Mouse (Mus musculus): ENCODE data around the gene Tmem269. TPM values are rescaled to one million over a fixed set of nuclear protein-coding genes. Genes with fewer than 3 reads are reported as not detected.

The Tmem269 gene
- polyA plus RNA-seq, 1 experiment from 2014 or later, result not detected

DNA sequence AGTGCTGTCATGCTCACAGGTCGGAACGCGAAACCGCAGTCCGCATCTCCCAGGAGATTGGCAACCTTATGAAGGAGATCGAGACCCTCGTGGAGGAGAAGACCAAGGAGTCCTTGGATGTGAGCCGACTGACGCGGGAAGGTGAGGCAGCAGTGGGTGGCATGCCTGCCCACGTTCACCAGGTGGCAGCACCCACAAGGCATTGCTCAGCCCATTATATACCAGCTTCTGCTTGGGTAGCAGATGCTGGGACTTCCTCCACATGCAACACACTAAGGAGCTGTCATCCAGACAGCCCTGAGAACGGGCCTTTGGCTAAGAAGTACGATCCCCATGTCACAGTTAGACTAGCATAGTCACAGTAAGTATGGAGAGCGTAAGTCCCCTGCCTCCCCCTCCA lies 23.6 kb upstream of the Tmem269 start:
- no peak overlapping the region for H3K4me2 ChIP-seq (ENCODE audit: low read depth, low read length)
- H3K9ac ChIP-seq (ENCODE audit: low read length), result no peak overlapping the region
- peaks cover 13% of the 10 kb centered on the region for H3K36me3 ChIP-seq (ENCODE audit: control insufficient read depth, insufficient read depth, low read length)
- no peak overlapping the region for H3K27ac ChIP-seq (ENCODE audit: low read length)
- H3K9me3 ChIP-seq (ENCODE audit: control insufficient read depth, low read length), result no peaks in the 10 kb centered on the region
- peaks cover 18% of the 10 kb centered on the region for H3K4me1 ChIP-seq (replicated peaks; ENCODE audit: control insufficient read depth, insufficient read depth, low read length)
- no peaks in the 10 kb centered on the region for H3K27me3 ChIP-seq (ENCODE audit: control insufficient read depth, insufficient read depth, low read depth, low read length)
- WGBS, result 85% methylated on average over 14 of the region's 14 CpGs
- no peak for ATAC-seq (ENCODE audit: low read depth)
- H3K4me3 ChIP-seq (ENCODE audit: low read length), result no peak overlapping the region

DNA sequence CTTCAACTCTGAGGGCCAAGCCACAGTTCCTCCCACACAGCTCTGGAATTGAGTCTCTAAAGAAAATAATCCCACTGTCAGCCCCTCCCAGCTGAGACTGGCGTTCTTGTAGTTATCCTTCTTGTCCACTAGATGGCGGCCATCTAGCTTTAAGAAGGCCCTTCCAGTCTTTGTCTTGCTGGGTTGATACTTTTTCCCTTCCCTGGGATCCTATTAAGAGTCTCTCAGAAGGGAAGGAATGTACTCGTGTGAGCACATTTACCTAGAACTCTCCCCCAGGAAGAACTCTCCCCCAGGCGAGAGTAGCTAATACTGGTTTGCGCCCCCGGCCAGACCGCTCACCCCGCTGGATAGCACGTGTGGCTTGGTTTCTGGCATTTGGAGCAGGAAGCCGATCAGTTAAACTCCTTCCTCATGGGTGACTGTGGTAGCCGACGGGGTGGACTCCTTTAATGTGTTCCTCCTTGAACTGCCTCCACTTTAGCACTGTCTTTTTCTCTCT lies 21.2 kb upstream of the Tmem269 start:
- H3K9ac ChIP-seq (ENCODE audit: low read length), result peak overlapping the region; percentile 41; the same call in 1 of the 2 replicates
- peak overlapping the region; percentile 29; the same call in 1 of the 2 replicates for H3K27ac ChIP-seq (ENCODE audit: low read length)
- peak overlapping the region; percentile 25 for H3K4me2 ChIP-seq (ENCODE audit: low read depth, low read length)
- H3K4me1 ChIP-seq (replicated peaks; ENCODE audit: control insufficient read depth, insufficient read depth, low read length), result 0 out of 2 replicates have a peak, but pooled peaks cover 3% of the 10 kb centered on the region
- no peaks in the 10 kb centered on the region for H3K9me3 ChIP-seq (ENCODE audit: control insufficient read depth, low read length)
- WGBS, result 37% methylated on average over 12 of the region's 12 CpGs
- ATAC-seq (ENCODE audit: low read depth), result peak; percentile 71
- no peaks in the 10 kb centered on the region for H3K27me3 ChIP-seq (ENCODE audit: control insufficient read depth, insufficient read depth, low read depth, low read length)
- H3K4me3 ChIP-seq (ENCODE audit: low read length), result no peak overlapping the region
- H3K36me3 ChIP-seq (ENCODE audit: control insufficient read depth, insufficient read depth, low read length), result peaks cover 13% of the 10 kb centered on the region

DNA sequence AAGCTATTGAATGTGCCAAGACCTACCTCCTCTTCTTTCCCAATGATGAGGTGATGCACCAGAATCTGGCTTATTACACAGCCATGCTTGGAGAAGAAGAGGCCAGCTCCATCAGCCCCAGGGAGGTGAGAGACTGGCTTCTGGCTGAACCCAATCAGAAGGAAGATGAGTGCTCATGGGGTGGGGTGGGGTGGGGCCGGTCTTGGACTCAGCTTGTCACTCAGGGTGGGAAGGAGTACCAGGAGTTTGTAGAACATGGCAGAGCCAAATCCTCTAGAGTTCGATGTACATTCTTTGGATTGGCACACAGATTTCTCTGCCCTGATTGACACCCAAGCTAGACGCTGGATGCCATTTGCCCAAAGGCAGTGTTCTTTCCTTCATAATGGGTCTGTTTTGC lies 20.6 kb upstream of the Tmem269 start:
- no peak for ATAC-seq (ENCODE audit: low read depth)
- Histone ChIP-seq H3K4me2 (ENCODE audit: low read depth, low read length) (no peak overlapping the region), H3K27ac (ENCODE audit: low read length) (no peak overlapping the region), H3K4me3 (ENCODE audit: low read length) (no peak overlapping the region), H3K9me3 (ENCODE audit: control insufficient read depth, low read length) (no peaks in the 10 kb centered on the region), H3K9ac (ENCODE audit: low read length) (no peak overlapping the region), H3K4me1 (replicated peaks; ENCODE audit: control insufficient read depth, insufficient read depth, low read length) (peaks cover 3% of the 10 kb centered on the region; the same call in 1 of the 2 replicates), H3K36me3 (ENCODE audit: control insufficient read depth, insufficient read depth, low read length) (peaks cover 13% of the 10 kb centered on the region), H3K27me3 (ENCODE audit: control insufficient read depth, insufficient read depth, low read depth, low read length) (no peaks in the 10 kb centered on the region)
- WGBS, result 68% methylated on average over 3 of the region's 3 CpGs

DNA sequence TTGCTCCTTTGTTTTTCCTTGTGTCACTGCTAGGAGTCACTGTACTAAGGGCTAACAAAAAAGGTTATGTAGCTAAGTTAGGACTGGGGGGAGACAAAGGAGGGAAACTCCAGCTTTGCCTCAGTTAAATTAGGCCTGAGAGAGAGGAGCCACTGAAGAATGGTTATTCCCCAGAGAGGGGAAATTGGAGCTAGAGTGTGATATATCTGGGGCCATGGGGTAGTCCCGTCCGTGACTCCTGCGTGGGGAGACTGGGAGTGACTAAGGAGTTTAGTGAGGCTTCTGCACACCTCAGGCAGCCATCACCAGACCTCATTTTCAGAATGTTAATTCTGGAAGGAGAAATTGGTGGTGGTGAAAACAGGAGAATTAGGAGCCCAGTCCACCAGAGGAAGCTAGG lies 16.3 kb upstream of the Tmem269 start:
- Histone ChIP-seq H3K9me3 (ENCODE audit: control insufficient read depth, low read length) (no peaks in the 10 kb centered on the region), H3K36me3 (ENCODE audit: control insufficient read depth, insufficient read depth, low read length) (peaks cover 6% of the 10 kb centered on the region), H3K27me3 (ENCODE audit: control insufficient read depth, insufficient read depth, low read depth, low read length) (no peaks in the 10 kb centered on the region), H3K9ac (ENCODE audit: low read length) (peak overlapping the region; percentile 73), H3K27ac (ENCODE audit: low read length) (no peak overlapping the region), H3K4me1 (replicated peaks; ENCODE audit: control insufficient read depth, insufficient read depth, low read length) (peaks cover 8% of the 10 kb centered on the region), H3K4me2 (ENCODE audit: low read depth, low read length) (peak overlapping the region; percentile 91), H3K4me3 (ENCODE audit: low read length) (peak overlapping the region; percentile 75)
- no peak for ATAC-seq (ENCODE audit: low read depth)
- WGBS, result 76% methylated on average over 3 of the region's 3 CpGs

DNA sequence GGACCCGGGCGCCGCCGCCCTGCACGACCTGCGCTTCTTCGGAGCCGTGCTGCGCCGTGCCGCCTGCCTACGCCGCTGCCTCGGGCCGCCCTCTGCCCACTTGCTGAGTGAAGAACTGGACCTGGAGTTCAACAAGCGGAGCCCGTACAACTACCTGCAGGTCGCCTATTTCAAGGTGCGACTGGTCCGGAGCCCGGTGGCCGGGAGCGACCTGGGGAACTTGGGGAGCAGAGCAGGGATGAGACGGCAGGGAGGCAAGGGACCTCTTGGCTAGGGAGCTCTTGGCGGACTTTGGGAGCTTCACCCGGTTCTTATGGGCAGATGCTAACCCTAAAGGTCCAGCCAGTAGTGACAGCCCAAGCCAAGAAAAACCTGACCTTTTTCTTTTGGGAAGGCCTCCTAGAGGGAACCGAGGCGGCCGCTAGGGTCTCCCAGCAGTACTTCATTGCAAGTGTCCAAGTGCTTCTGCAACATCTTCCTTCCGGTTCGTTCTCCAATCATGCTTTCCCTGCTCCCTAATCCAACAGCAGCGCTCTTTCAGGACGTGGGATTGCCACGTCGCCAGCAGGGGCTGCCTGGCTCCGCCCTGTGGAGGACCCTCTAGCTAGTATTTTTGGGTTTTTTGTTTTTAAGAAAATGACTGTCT lies 15.4 kb upstream of the Tmem269 start:
- peak overlapping the region; percentile 73 for H3K9ac ChIP-seq (ENCODE audit: low read length)
- 0% methylated on average over 36 of the region's 36 CpGs for WGBS
- H3K27ac ChIP-seq (ENCODE audit: low read length), result peak overlapping the region; percentile 73
- peak overlapping the region; percentile 91 for H3K4me2 ChIP-seq (ENCODE audit: low read depth, low read length)
- peak; percentile 47 for ATAC-seq (ENCODE audit: low read depth)
- H3K4me3 ChIP-seq (ENCODE audit: low read length), result peak overlapping the region; percentile 75
- H3K27me3 ChIP-seq (ENCODE audit: control insufficient read depth, insufficient read depth, low read depth, low read length), result no peaks in the 10 kb centered on the region
- H3K36me3 ChIP-seq (ENCODE audit: control insufficient read depth, insufficient read depth, low read length), result peaks cover 9% of the 10 kb centered on the region
- peaks cover 7% of the 10 kb centered on the region for H3K4me1 ChIP-seq (replicated peaks; ENCODE audit: control insufficient read depth, insufficient read depth, low read length)
- no peaks in the 10 kb centered on the region for H3K9me3 ChIP-seq (ENCODE audit: control insufficient read depth, low read length)

DNA sequence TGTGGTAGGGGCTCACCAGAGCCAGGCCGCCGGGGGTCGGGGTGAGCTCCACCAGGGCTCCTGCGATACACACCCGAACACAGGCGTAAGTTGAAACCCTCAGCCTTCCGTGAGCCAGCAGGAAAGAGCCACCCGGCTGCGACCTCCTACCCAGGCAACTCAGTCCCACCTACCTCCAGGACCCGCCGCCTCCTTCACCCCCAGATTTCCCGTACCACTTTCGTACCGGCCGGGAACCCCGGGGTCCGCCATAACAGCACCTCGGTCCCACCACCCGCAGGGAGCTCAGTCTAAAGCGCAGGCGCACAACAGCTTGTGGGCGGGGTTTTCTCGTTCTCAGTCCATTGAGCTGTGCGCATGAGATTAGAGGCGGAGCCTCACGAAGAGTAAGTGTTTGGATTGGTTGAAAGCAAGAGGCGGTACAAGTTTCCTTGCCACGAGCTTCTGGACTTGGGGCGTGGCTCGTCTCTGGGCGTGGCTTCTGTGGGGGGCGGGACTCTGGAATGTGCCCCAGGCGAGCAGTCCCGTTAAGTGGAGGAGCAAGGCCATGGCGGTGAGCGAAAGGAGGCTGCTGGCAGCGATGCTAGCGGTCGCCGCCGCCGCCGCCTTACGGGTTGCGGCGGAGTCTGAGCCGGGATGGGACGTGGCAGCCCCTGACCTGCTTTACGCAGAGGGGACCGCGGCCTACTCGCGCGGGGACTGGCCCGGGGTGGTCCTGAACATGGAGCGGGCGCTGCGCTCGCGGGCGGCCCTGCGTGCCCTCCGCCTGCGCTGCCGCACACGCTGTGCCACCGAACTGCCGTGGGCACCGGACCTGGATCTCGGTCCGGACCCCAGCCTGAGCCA lies 14.6 kb upstream of the Tmem269 start, which contains the start of the genes AU022252 and P3h1:
TSS of gene AU022252 (minus strand) at position 303 of the 846 bp plus-strand sequence.
TSS of gene P3h1 (plus strand) at position 506 of the 846 bp plus-strand sequence.
- H3K9me3 ChIP-seq (ENCODE audit: control insufficient read depth, low read length), result no peaks in the 10 kb centered on the region
- H3K4me1 ChIP-seq (replicated peaks; ENCODE audit: control insufficient read depth, insufficient read depth, low read length), result peaks cover 7% of the 10 kb centered on the region
- H3K4me2 ChIP-seq (ENCODE audit: low read depth, low read length), result peak within 1 kb of the TSS; percentile 91
- peak within 1 kb of the TSS; percentile 73 for H3K27ac ChIP-seq (ENCODE audit: low read length)
- peak within 1 kb of the TSS; percentile 91 for H3K9ac ChIP-seq (ENCODE audit: low read length)
- peaks cover 12% of the 10 kb centered on the region for H3K36me3 ChIP-seq (ENCODE audit: control insufficient read depth, insufficient read depth, low read length)
- no peaks in the 10 kb centered on the region for H3K27me3 ChIP-seq (ENCODE audit: control insufficient read depth, insufficient read depth, low read depth, low read length)
- peak within 1 kb of the TSS; percentile 75 for H3K4me3 ChIP-seq (ENCODE audit: low read length)
- peak; percentile 97 for ATAC-seq (ENCODE audit: low read depth)
- under 1% methylated on average over 61 of the region's 71 CpGs for WGBS

DNA sequence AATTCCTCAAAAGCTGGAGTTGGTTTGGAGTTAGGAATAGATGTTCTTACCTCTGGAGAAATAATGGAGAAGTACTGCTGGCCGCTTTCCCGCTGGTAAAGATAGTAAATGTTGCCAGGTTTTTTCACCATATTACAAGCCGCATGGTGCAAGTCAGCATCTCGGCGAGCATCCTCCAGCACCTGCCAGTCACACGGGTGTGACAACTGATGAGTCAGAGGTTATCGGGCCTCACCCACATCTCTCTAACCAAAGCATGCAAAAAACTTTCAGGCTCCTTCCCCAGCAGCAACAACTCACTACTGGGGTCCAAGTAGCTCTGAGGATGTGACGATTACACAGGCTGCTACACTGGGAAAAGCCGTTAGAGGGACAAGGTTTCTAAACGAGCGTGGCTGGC lies 8.7 kb upstream of the Tmem269 start:
- Histone ChIP-seq H3K36me3 (ENCODE audit: control insufficient read depth, insufficient read depth, low read length) (peaks cover 34% of the 10 kb centered on the region), H3K4me2 (ENCODE audit: low read depth, low read length) (no peak overlapping the region)
- ATAC-seq (ENCODE audit: low read depth), result no peak

DNA sequence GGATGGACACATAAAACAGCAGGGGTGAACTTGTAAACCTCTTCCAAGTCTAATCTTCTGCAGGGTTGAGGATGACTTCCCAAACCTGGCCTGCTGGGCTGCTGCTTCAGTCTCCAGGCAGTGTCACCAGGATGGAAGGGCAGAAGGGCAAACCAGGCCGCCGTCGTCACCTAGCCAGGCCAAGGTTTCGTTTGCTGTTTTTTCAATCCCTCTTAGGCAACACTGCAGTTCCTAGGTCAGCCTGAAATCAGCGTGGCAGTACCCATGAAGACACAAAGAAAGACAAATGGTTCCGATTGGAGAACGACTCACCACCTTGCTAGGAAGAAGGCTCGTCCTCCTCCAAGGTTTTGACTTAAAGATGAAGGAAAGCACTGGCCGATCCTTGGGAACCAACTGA lies 7.7 kb upstream of the Tmem269 start:
- H3K4me2 ChIP-seq (ENCODE audit: low read depth, low read length), result no peak overlapping the region
- H3K4me3 ChIP-seq (ENCODE audit: low read length), result no peak overlapping the region
- H3K9ac ChIP-seq (ENCODE audit: low read length), result no peak overlapping the region
- no peak for ATAC-seq (ENCODE audit: low read depth)
- H3K27ac ChIP-seq (ENCODE audit: low read length), result no peak overlapping the region
- H3K9me3 ChIP-seq (ENCODE audit: control insufficient read depth, low read length), result no peaks in the 10 kb centered on the region
- no peaks in the 10 kb centered on the region for H3K4me1 ChIP-seq (replicated peaks; ENCODE audit: control insufficient read depth, insufficient read depth, low read length)
- WGBS, result 90% methylated on average over 9 of the region's 9 CpGs
- peaks cover 34% of the 10 kb centered on the region for H3K36me3 ChIP-seq (ENCODE audit: control insufficient read depth, insufficient read depth, low read length)
- no peaks in the 10 kb centered on the region for H3K27me3 ChIP-seq (ENCODE audit: control insufficient read depth, insufficient read depth, low read depth, low read length)

More for the DNA sequence above, 8.7 kb upstream of the Tmem269 start:
- H3K9me3 ChIP-seq (ENCODE audit: control insufficient read depth, low read length), result no peaks in the 10 kb centered on the region
- no peak overlapping the region for H3K9ac ChIP-seq (ENCODE audit: low read length)
- H3K27me3 ChIP-seq (ENCODE audit: control insufficient read depth, insufficient read depth, low read depth, low read length), result no peaks in the 10 kb centered on the region
- H3K4me3 ChIP-seq (ENCODE audit: low read length), result no peak overlapping the region
- WGBS, result 92% methylated on average over 11 of the region's 11 CpGs
- H3K27ac ChIP-seq (ENCODE audit: low read length), result no peak overlapping the region
- H3K4me1 ChIP-seq (replicated peaks; ENCODE audit: control insufficient read depth, insufficient read depth, low read length), result peaks cover 5% of the 10 kb centered on the region

DNA sequence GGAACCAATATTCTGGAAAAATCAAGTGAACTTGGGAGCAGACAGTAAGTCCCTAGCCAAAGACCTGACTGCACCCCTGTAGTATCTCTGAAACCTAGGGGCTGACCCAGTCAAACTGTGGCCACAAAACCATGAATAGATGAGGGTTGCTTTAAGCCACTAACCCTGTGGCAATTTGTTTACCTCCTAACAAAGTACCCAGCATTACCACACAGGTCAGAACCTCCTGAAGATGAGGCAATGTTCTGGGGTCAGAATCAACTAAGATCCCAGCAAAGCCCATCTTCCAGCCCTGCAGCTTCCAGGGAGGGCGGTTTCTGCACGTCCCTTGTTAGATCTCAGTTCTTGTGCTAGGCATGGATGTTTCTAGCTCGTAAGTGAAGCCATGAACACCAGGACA lies 6.5 kb upstream of the Tmem269 start:
- no peak overlapping the region for H3K4me3 ChIP-seq (ENCODE audit: low read length)
- no peaks in the 10 kb centered on the region for H3K4me1 ChIP-seq (replicated peaks; ENCODE audit: control insufficient read depth, insufficient read depth, low read length)
- H3K27ac ChIP-seq (ENCODE audit: low read length), result no peak overlapping the region
- H3K27me3 ChIP-seq (ENCODE audit: control insufficient read depth, insufficient read depth, low read depth, low read length), result no peaks in the 10 kb centered on the region
- no peak overlapping the region for H3K9ac ChIP-seq (ENCODE audit: low read length)
- ATAC-seq (ENCODE audit: low read depth), result no peak
- no peaks in the 10 kb centered on the region for H3K9me3 ChIP-seq (ENCODE audit: control insufficient read depth, low read length)
- WGBS, result 94% methylated on average over 3 of the region's 3 CpGs
- H3K4me2 ChIP-seq (ENCODE audit: low read depth, low read length), result no peak overlapping the region
- H3K36me3 ChIP-seq (ENCODE audit: control insufficient read depth, insufficient read depth, low read length), result peaks cover 34% of the 10 kb centered on the region
